Mouse (Mus musculus) MEL (cell line): Measurements from ENCODE around the gene Cers5. TPM values are rescaled to one million over a fixed set of nuclear protein-coding genes. Genes with fewer than 3 reads are reported as not detected.

ENCODE experiments used
- DNase-seq: peaks from one replicate; pipeline ENCODE4 v3.0.0; 2011; ENCODE audit warnings: low read depth, low spot score
- H3K27ac ChIP-seq: 2 replicates; pipeline ENCODE4 v1.5.1; 2012; ENCODE audit warnings: low read depth, mild to moderate bottlenecking, control low read depth, low read length, moderate library complexity; ENCODE audit not compliant: control insufficient read depth
- H3K27me3 ChIP-seq, 2 experiments: fragments of 150-350 bp in 1 of 2; sonication (generic) in 1 of 2; 2 replicates each; pipeline ENCODE4 v1.6.1; 2012; ENCODE audit warnings: low read length in 2 of 2, mild to moderate bottlenecking in 2 of 2, improper control_type of control experiment in 1 of 2, moderate library complexity in 1 of 2; ENCODE audit not compliant: insufficient read depth in 2 of 2, control insufficient read depth in 1 of 2
- H3K36me3 ChIP-seq, 2 experiments: 2 replicates each; pipeline ENCODE4 v1.6.1; 2012 to 2014; ENCODE audit warnings: low read length in 2 of 2, improper control_type of control experiment in 1 of 2, inconsistent platforms in 1 of 2, mild to moderate bottlenecking in 1 of 2; ENCODE audit not compliant: insufficient read depth in 2 of 2, control insufficient read depth in 1 of 2
- H3K4me1 ChIP-seq, 2 experiments: fragments of 150-350 bp in 1 of 2; sonication (generic) in 1 of 2; 2 replicates each; pipeline ENCODE4 v1.6.1; 2012; ENCODE audit warnings: low read length in 2 of 2, improper control_type of control experiment in 1 of 2, mild to moderate bottlenecking in 1 of 2; ENCODE audit not compliant: insufficient read depth in 2 of 2, control insufficient read depth in 1 of 2
- H3K4me3 ChIP-seq, 2 experiments: fragments of 150-350 bp in 1 of 2; sonication (generic) in 1 of 2; 2 replicates each; pipeline ENCODE4 v1.5.1; 2012; ENCODE audit warnings: low read depth in 2 of 2, low read length in 2 of 2, mild to moderate bottlenecking in 2 of 2, moderate library complexity in 2 of 2, control low read depth in 1 of 2, improper control_type of control experiment in 1 of 2; ENCODE audit not compliant: control insufficient read depth in 1 of 2, insufficient read depth in 1 of 2
- H3K79me2 ChIP-seq: 2 replicates; pipeline ENCODE4 v1.6.1; 2012; ENCODE audit warnings: mild to moderate bottlenecking, low read length, moderate library complexity; ENCODE audit not compliant: control insufficient read depth, poor library complexity, insufficient read depth
- H3K9ac ChIP-seq: 2 replicates; pipeline ENCODE4 v1.6.1; 2012; ENCODE audit warnings: low read depth, mild to moderate bottlenecking, control low read depth, low read length, moderate library complexity; ENCODE audit not compliant: control insufficient read depth, poor library complexity, severe bottlenecking
- H3K9me3 ChIP-seq: fragments of 150-350 bp; sonication (generic); replicated peaks from 2 replicates; pipeline ENCODE4 v1.6.1; 2012; ENCODE audit warnings: mild to moderate bottlenecking, low read length, improper control_type of control experiment, moderate library complexity; ENCODE audit not compliant: insufficient read depth
- BHLHE40 ChIP-seq: IDR thresholded peaks from 2 replicates; pipeline ENCODE4 v1.6.1; 2012; ENCODE audit warnings: low read depth, mild to moderate bottlenecking, inconsistent platforms, low read length, improper control_type of control experiment, borderline replicate concordance
- CHD1 ChIP-seq: IDR thresholded peaks from 2 replicates; pipeline ENCODE4 v1.6.1; 2012; ENCODE audit warnings: low read depth, mild to moderate bottlenecking, inconsistent platforms, low read length, improper control_type of control experiment
- CTCF ChIP-seq, 3 experiments: IDR thresholded peaks in 2 of 3; conservative IDR thresholded peaks in 1 of 3; 2 replicates each; pipeline ENCODE4 v1.5.1; 2011 to 2012; ENCODE audit warnings: low read length in 3 of 3, low read depth in 2 of 3, mild to moderate bottlenecking in 2 of 3, improper control_type of control experiment in 1 of 3, inconsistent platforms in 1 of 3, mixed read lengths in 1 of 3, moderate library complexity in 1 of 3; ENCODE audit not compliant: control insufficient read depth in 1 of 3, insufficient read depth in 1 of 3, poor library complexity in 1 of 3, severe bottlenecking in 1 of 3
- E2F4 ChIP-seq: IDR thresholded peaks from 2 replicates; pipeline ENCODE4 v1.6.1; 2011; ENCODE audit warnings: low read depth, low read length, improper control_type of control experiment, borderline replicate concordance
- ELF1 ChIP-seq: IDR thresholded peaks from 2 replicates; pipeline ENCODE4 v1.6.1; 2014; ENCODE audit warnings: low read depth, mild to moderate bottlenecking, inconsistent platforms, low read length, improper control_type of control experiment, moderate library complexity
- EP300 ChIP-seq, 2 experiments: IDR thresholded peaks; 2 replicates each; pipeline ENCODE4 v1.6.1; 2011; ENCODE audit warnings: improper control_type of control experiment in 2 of 2, low read length in 2 of 2, low read depth in 1 of 2, mild to moderate bottlenecking in 1 of 2
- ETS1 ChIP-seq: IDR thresholded peaks from 2 replicates; pipeline ENCODE4 v1.6.1; 2012; ENCODE audit warnings: low read depth, mild to moderate bottlenecking, inconsistent platforms, low read length, improper control_type of control experiment, moderate library complexity
- GABPA ChIP-seq: IDR thresholded peaks from 2 replicates; pipeline ENCODE4 v1.6.1; 2012; ENCODE audit warnings: low read depth, mild to moderate bottlenecking, inconsistent platforms, low read length, improper control_type of control experiment, moderate library complexity
- GATA1 ChIP-seq: IDR thresholded peaks from 2 replicates; pipeline ENCODE4 v1.6.1; 2011; ENCODE audit warnings: low read depth, low read length, improper control_type of control experiment
- HCFC1 ChIP-seq: IDR thresholded peaks from 2 replicates; pipeline ENCODE4 v1.6.1; 2012; ENCODE audit warnings: low read depth, mild to moderate bottlenecking, inconsistent platforms, low read length, improper control_type of control experiment, moderate library complexity
- JUND ChIP-seq: IDR thresholded peaks from 2 replicates; pipeline ENCODE4 v1.6.1; 2011; ENCODE audit warnings: low read depth, mild to moderate bottlenecking, improper control_type of control experiment, low read length
- KAT2A ChIP-seq: conservative IDR thresholded peaks from 2 replicates; pipeline ENCODE4 v1.6.1; 2012; ENCODE audit warnings: low read depth, low read length, improper control_type of control experiment, inconsistent platforms
- MAFK ChIP-seq: IDR thresholded peaks from 2 replicates; pipeline ENCODE4 v1.6.1; 2011; ENCODE audit warnings: low read depth, mild to moderate bottlenecking, low read length, improper control_type of control experiment, borderline replicate concordance
- MAX ChIP-seq: IDR thresholded peaks from 2 replicates; pipeline ENCODE4 v1.6.1; 2011; ENCODE audit warnings: low read length, improper control_type of control experiment
- MEF2A ChIP-seq: IDR thresholded peaks from 2 replicates; pipeline ENCODE4 v1.6.1; 2014; ENCODE audit warnings: low read depth, mild to moderate bottlenecking, inconsistent platforms, low read length, improper control_type of control experiment; ENCODE audit not compliant: poor library complexity, insufficient replicate concordance, severe bottlenecking; ENCODE audit errors: extremely low read depth
- MXI1 ChIP-seq: IDR thresholded peaks from 2 replicates; pipeline ENCODE4 v1.6.1; 2011; ENCODE audit warnings: mild to moderate bottlenecking, low read depth, low read length, improper control_type of control experiment
- MYC ChIP-seq: IDR thresholded peaks from 2 replicates; pipeline ENCODE4 v1.6.1; 2011; ENCODE audit warnings: low read depth, mild to moderate bottlenecking, low read length, improper control_type of control experiment, moderate library complexity
- NELFE ChIP-seq: IDR thresholded peaks from 2 replicates; pipeline ENCODE4 v1.6.1; 2011; ENCODE audit warnings: low read depth, low read length, improper control_type of control experiment
- NRF1 ChIP-seq: IDR thresholded peaks from 2 replicates; pipeline ENCODE4 v1.6.1; 2014; ENCODE audit warnings: low read depth, mild to moderate bottlenecking, inconsistent platforms, low read length, improper control_type of control experiment, moderate library complexity; ENCODE audit not compliant: poor library complexity, insufficient read depth, severe bottlenecking
- RAD21 ChIP-seq: IDR thresholded peaks from 2 replicates; pipeline ENCODE4 v1.6.1; 2011; ENCODE audit warnings: mild to moderate bottlenecking, low read depth, low read length, improper control_type of control experiment
- RCOR1 ChIP-seq: IDR thresholded peaks from 2 replicates; pipeline ENCODE4 v1.6.1; 2012; ENCODE audit warnings: low read depth, mild to moderate bottlenecking, inconsistent platforms, low read length, improper control_type of control experiment
- SIN3A ChIP-seq: IDR thresholded peaks from 2 replicates; pipeline ENCODE4 v1.6.1; 2012; ENCODE audit warnings: low read length, improper control_type of control experiment, inconsistent platforms
- SMC3 ChIP-seq: IDR thresholded peaks from 2 replicates; pipeline ENCODE4 v1.6.1; 2011; ENCODE audit warnings: low read depth, low read length, improper control_type of control experiment
- TAL1 ChIP-seq: IDR thresholded peaks from 2 replicates; pipeline ENCODE4 v1.6.1; 2012; ENCODE audit warnings: mild to moderate bottlenecking, inconsistent platforms, low read length, moderate library complexity, mixed read lengths
- TBP ChIP-seq: IDR thresholded peaks from 2 replicates; pipeline ENCODE4 v1.8.0; 2011; ENCODE audit warnings: low read depth, low read length, improper control_type of control experiment
- TCF12 ChIP-seq: IDR thresholded peaks from 2 replicates; pipeline ENCODE4 v1.6.1; 2014; ENCODE audit warnings: low read depth, mild to moderate bottlenecking, inconsistent platforms, low read length, improper control_type of control experiment, moderate library complexity
- USF1 ChIP-seq: IDR thresholded peaks from 2 replicates; pipeline ENCODE4 v1.6.1; 2014; ENCODE audit warnings: low read depth, mild to moderate bottlenecking, inconsistent platforms, low read length, improper control_type of control experiment, moderate library complexity
- USF2 ChIP-seq, 2 experiments: IDR thresholded peaks; 2 replicates each; pipeline ENCODE4 v1.6.1; 2011 to 2012; ENCODE audit warnings: improper control_type of control experiment in 2 of 2, low read length in 2 of 2, borderline replicate concordance in 1 of 2, inconsistent platforms in 1 of 2, low read depth in 1 of 2, mild to moderate bottlenecking in 1 of 2; ENCODE audit not compliant: insufficient read depth in 1 of 2
- ZC3H11A ChIP-seq: IDR thresholded peaks from 2 replicates; pipeline ENCODE4 v1.6.1; 2012; ENCODE audit warnings: low read depth, mild to moderate bottlenecking, inconsistent platforms, low read length, improper control_type of control experiment
- polyA plus RNA-seq, 2 experiments: library from polyadenylated mRNA; stranded (reverse) in 1 of 2; unstranded in 1 of 2; fragments of >175 nt in 1 of 2; fragments of >200 nt in 1 of 2; gene quantifications; 2 replicates each; pipeline versions ENCODE4 v1.2.1 to v1.2.4; 2012; ENCODE audit warnings: low replicate concordance in 2 of 2, low read depth in 1 of 2; ENCODE audit not compliant: insufficient read length in 2 of 2, insufficient read depth in 1 of 2, missing spikeins in 1 of 2
- total RNA-seq: library from RNA; depleted of rRNA; stranded (reverse); fragments of 300-350 nt; gene quantifications from 2 replicates; pipeline ENCODE4 v1.2.3, GENCODE M21; 2012

Gene Cers5
- total and polyA plus RNA-seq, 3 experiments, result 21.8 to 43.5 TPM; not detected in 1

DNA sequence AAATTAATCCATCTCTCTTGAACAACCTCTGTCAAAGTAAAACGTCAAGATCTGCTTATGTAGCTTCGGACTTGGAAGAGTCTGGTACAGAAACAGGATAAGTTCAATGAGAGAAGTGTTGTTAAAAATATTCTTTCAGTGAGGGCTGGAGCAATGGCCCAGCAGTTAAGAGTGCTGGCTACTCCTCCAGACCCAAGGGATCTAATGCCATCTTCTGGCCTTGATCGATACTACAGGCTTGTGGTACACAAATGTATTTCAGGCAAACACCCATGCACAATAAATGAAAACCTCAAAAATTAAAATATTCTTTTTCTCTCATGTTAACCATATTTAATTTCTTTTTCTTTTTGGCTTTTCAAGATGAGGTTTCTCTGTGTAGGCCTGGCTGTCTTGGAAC lies 23.4 kb upstream of the Cers5 start:
- H3K9ac ChIP-seq, result no peak overlapping the region
- no peaks in the 10 kb centered on the region for H3K27me3 ChIP-seq
- H3K9me3 ChIP-seq, result no peaks in the 10 kb centered on the region
- no peaks in the 10 kb centered on the region for H3K4me1 ChIP-seq
- DNase-seq, result peak; percentile 65
- H3K4me3 ChIP-seq, result no peak overlapping the region
- TF ChIP-seq ETS1 (no peak), NELFE (no peak), MEF2A (no peak), HCFC1 (no peak), GATA1 (no peak), MXI1 (no peak), BHLHE40 (no peak), RCOR1 (no peak), ZC3H11A (peak; percentile 48), CHD1 (no peak), EP300 (IDR thresholded peaks at IDR 0.05; ENCODE audit: low read depth in 1 of 2, low read length in 2 of 2) (no peak), NRF1 (no peak), SMC3 (peak; percentile 79), JUND (no peak), USF2 (IDR thresholded peaks at IDR 0.05; ENCODE audit: borderline replicate concordance in 1 of 2, insufficient read depth in 1 of 2, low read depth in 1 of 2, low read length in 2 of 2) (no peak), SIN3A (no peak), RAD21 (peak; percentile 83), CTCF (IDR thresholded peaks at IDR 0.05 in 2 of 3, conservative IDR thresholded peaks at IDR 0.05 in 1 of 3; ENCODE audit: control insufficient read depth in 1 of 3, insufficient read depth in 1 of 3, low read depth in 2 of 3, low read length in 3 of 3, poor library complexity in 1 of 3, severe bottlenecking in 1 of 3) (peak; percentile 55 to 81 (median 58)), MAFK (no peak), MAX (no peak), E2F4 (no peak), MYC (no peak), TBP (no peak), TAL1 (no peak), KAT2A (no peak), GABPA (no peak), TCF12 (no peak), ELF1 (no peak), USF1 (no peak)
- no peak overlapping the region for H3K27ac ChIP-seq
- H3K79me2 ChIP-seq, result no peaks in the 10 kb centered on the region
- H3K36me3 ChIP-seq, result no peaks in the 10 kb centered on the region
